Mouse (Mus musculus) spleen, adult 2 months (tissue): ENCODE measurements around the gene Ociad2. TPM values are rescaled to one million over a fixed set of nuclear protein-coding genes. Genes with fewer than 3 reads are reported as not detected.

Experiments
- DNase-seq, 2 experiments: peaks; one replicate each; pipeline versions ENCODE4 v3.0.0 to v3.0.0-alpha.2; 2012 to 2021; ENCODE audit warnings: low spot score in 2 of 2, low read depth in 1 of 2
- H3K27ac ChIP-seq: fragments of 200-500 bp; 2 replicates; pipeline ENCODE4 v1.5.1; 2012; ENCODE audit warnings: low read length, inconsistent platforms; ENCODE audit not compliant: insufficient read depth
- H3K27me3 ChIP-seq: fragments of 200-500 bp; 2 replicates; pipeline ENCODE4 v1.6.1; 2012; ENCODE audit warnings: mild to moderate bottlenecking, moderate library complexity, low read length, inconsistent platforms; ENCODE audit not compliant: control insufficient read depth, insufficient read depth
- H3K36me3 ChIP-seq: fragments of 200-500 bp; 2 replicates; pipeline ENCODE4 v1.6.1; 2012; ENCODE audit warnings: mild to moderate bottlenecking, low read length, inconsistent platforms; ENCODE audit not compliant: control insufficient read depth, insufficient read depth
- H3K4me1 ChIP-seq: fragments of 200-500 bp; 2 replicates; pipeline ENCODE4 v1.6.1; 2011; ENCODE audit warnings: inconsistent platforms; ENCODE audit not compliant: control insufficient read depth, insufficient read depth, insufficient read length
- H3K4me3 ChIP-seq: fragments of 200-500 bp; 2 replicates; pipeline ENCODE4 v1.5.1; 2011; ENCODE audit warnings: mild to moderate bottlenecking, inconsistent platforms; ENCODE audit not compliant: insufficient read depth, insufficient read length; ENCODE audit errors: extremely low read depth
- CTCF ChIP-seq: fragments of 200-500 bp; IDR thresholded peaks from 2 replicates; pipeline ENCODE4 v1.5.1; 2011; ENCODE audit warnings: mild to moderate bottlenecking, inconsistent platforms; ENCODE audit not compliant: insufficient read depth, insufficient read length, insufficient replicate concordance; ENCODE audit errors: extremely low read depth
- POLR2A ChIP-seq: fragments of 200-500 bp; IDR thresholded peaks from 2 replicates; pipeline ENCODE4 v1.6.1; 2011; ENCODE audit warnings: low read depth, low read length, inconsistent platforms
- WGBS: fragments of 180-500 bp; shearing (Covaris S2); methylation state at CpG from one replicate; pipeline ENCODE4 v1.1.7; 2018; 5-methylcytosine and 5-hydroxymethylcytosine counted together
- polyA plus RNA-seq: library from polyadenylated mRNA; depleted of rRNA; stranded (reverse); fragments of >200 nt; gene quantifications from 2 replicates; pipeline ENCODE4 v1.2.3, GENCODE M21; 2012

The Ociad2 gene
- polyA plus RNA-seq, 1 experiment = 0.05 TPM

GRCm38 (mm10) chr5:73309496-73309895 is 31.3 kb downstream of the Ociad2 start:
- TF ChIP-seq CTCF = no peak
- TF ChIP-seq POLR2A = no peak
- no peak for DNase-seq
- H3K4me1 ChIP-seq = no peaks in the 10 kb centered on the region
- H3K36me3 ChIP-seq = peaks cover 53% of the 10 kb centered on the region
- no peak overlapping the region for H3K27ac ChIP-seq
- H3K4me3 ChIP-seq = no peak overlapping the region
- WGBS = 90% methylated on average over 4 of the region's 4 CpGs
- H3K27me3 ChIP-seq = no peaks in the 10 kb centered on the region

- WGBS = 94% methylated on average over 3 of the region's 3 CpGs
- no peak overlapping the region for H3K4me3 ChIP-seq
- H3K27me3 ChIP-seq = no peaks in the 10 kb centered on the region
- DNase-seq = no peak
- H3K4me1 ChIP-seq = no peaks in the 10 kb centered on the region
- TF ChIP-seq CTCF (no peak), POLR2A (no peak)
- peaks cover 42% of the 10 kb centered on the region for H3K36me3 ChIP-seq
- no peak overlapping the region for H3K27ac ChIP-seq
Measured at GRCm38 (mm10) chr5:73307297-73307696, 33.5 kb downstream of the Ociad2 start.

DNA sequence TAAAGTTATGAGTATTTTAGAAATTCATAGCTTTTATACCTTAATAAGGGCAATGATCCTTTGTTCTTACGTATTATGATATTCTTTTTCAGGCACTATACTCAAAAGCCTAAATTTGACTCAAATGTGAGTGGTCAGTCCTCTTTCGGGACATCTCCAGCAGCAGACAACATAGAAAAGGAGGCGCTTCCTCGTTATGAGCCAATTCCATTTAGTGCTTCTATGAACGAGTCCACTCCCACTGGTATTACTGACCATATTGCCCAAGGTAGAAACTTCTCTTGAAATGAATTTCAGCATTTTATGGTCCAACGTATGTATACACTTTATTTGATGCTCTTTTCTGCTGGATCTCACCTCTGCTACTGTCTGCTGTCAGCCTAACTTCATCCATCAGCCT is 34.3 kb downstream of the Ociad2 start:
- no peak overlapping the region for H3K27ac ChIP-seq
- H3K4me3 ChIP-seq = no peak overlapping the region
- TF ChIP-seq CTCF (no peak), POLR2A (no peak)
- DNase-seq = no peak
- H3K27me3 ChIP-seq = no peaks in the 10 kb centered on the region
- 97% methylated on average over 6 of the region's 6 CpGs for WGBS
- H3K4me1 ChIP-seq = no peaks in the 10 kb centered on the region
- H3K36me3 ChIP-seq = peaks cover 38% of the 10 kb centered on the region

- no peak for TF ChIP-seq CTCF
- TF ChIP-seq POLR2A = no peak
- Histone ChIP-seq H3K4me3 (no peak overlapping the region), H3K36me3 (peaks cover 36% of the 10 kb centered on the region), H3K27ac (no peak overlapping the region), H3K4me1 (no peaks in the 10 kb centered on the region), H3K27me3 (no peaks in the 10 kb centered on the region)
- no peak for DNase-seq
- WGBS = 92% methylated on average over 12 of the region's 12 CpGs
Measured at GRCm38 (mm10) chr5:73304507-73304906, 36.3 kb downstream of the Ociad2 start.

DNA sequence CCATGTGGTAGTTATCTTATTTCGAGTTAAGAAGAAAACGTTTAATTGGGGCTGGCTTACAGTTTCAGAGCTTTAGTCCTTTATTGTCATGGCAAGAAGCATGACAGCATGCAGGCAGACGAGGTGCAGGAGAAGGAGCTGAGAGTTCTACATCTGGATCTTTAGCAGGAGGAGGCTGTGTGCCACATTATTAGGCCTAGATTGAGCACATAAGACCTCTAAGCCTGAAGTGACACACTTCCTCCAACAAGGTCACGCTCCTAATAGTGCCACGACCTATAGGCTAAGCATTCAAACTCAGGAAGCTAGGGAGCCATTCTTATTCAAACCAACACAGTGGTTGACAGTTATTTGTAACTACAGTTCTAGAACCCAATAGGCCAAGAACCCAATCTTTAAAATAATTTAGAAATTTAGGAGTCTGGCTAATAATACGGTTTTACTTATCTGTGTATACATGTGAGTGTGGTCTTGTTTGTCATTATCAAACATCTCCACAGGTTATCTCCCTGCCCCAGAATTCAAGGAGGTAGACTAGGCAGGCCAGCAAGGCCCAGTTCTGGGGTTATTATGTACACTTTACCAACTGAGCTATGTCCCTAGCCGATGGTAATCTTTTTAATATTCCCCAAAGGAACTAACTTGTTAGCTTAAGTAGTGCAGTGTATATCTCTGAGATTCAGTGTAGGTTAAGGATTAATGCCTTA is 39.1 kb downstream of the Ociad2 start:
- H3K4me1 ChIP-seq = no peaks in the 10 kb centered on the region
- no peak overlapping the region for H3K4me3 ChIP-seq
- DNase-seq = no peak
- TF ChIP-seq CTCF (no peak), POLR2A (no peak)
- peaks cover 21% of the 10 kb centered on the region for H3K36me3 ChIP-seq
- no peaks in the 10 kb centered on the region for H3K27me3 ChIP-seq
- 83% methylated on average over 7 of the region's 7 CpGs for WGBS
- no peak overlapping the region for H3K27ac ChIP-seq

DNA sequence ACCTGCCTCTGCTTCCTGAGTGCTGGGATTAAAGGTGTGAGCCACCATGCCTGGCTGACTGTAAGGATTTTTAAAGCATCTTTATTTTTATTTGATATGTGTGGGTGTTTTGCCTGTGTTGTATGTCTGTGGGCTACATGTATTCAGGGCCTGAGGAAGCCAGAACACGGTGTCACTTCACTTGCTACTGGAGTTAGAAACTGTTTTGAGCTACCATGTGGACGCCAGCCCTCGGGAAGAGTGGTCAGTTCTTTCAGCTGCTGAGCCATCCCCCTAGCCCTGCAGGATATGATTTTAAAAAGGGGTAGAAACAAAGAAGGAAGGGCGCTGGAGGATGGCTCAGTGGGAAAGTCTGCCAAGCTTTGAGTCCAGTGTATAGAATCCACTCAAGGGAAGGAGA is 44.9 kb downstream of the Ociad2 start:
- Histone ChIP-seq H3K36me3 (peaks cover 14% of the 10 kb centered on the region), H3K27me3 (no peaks in the 10 kb centered on the region), H3K4me1 (peaks cover 2% of the 10 kb centered on the region; the same call in 1 of the 2 replicates), H3K27ac (no peak overlapping the region), H3K4me3 (no peak overlapping the region)
- DNase-seq = no peak
- WGBS = 95% methylated on average over 4 of the region's 4 CpGs
- TF ChIP-seq CTCF = no peak
- no peak for TF ChIP-seq POLR2A

DNA sequence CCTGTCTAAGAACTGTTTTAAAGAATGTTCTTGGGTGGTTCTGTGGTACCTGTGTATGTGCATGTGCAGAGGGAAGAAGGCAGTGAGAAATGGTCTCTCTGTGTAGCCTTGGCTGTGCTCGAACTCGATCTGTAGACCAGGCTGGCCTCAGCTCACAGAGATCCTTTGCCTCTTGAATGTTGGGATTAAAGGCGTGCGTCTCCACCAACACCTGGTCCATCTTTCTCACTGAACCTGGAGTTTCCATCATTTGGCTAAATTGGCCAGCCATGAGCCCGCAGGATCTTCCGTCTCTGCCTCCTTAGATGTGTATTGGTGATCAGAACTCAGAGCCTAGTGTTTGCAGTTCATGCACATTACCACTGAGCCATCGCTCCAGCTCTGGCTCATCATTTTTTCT is 45.8 kb downstream of the Ociad2 start:
- 97% methylated on average over 7 of the region's 7 CpGs for WGBS
- peaks cover 12% of the 10 kb centered on the region for H3K36me3 ChIP-seq
- TF ChIP-seq POLR2A (no peak), CTCF (no peak)
- peaks cover 2% of the 10 kb centered on the region; the same call in 1 of the 2 replicates for H3K4me1 ChIP-seq
- H3K27me3 ChIP-seq = no peaks in the 10 kb centered on the region
- no peak overlapping the region for H3K27ac ChIP-seq
- no peak overlapping the region for H3K4me3 ChIP-seq
- DNase-seq = no peak
